Mouse (Mus musculus) cerebellum, postnatal 36 days (tissue): ENCODE measurements around the gene Tmem182.

Experiments used
- DNase-seq, 2 experiments: peaks; one replicate each; pipeline ENCODE4 v3.0.0; 2021 to 2022; ENCODE audit warnings: mixed read lengths in 2 of 2

The Tmem182 gene

GRCm38 (mm10) chr1:40805351-40805750, at the start of gene Tmem182:
TSS of gene Tmem182 (plus strand) at chr1:40805601.
- DNase-seq = no peak

GRCm38 (mm10) chr1:40759751-40760445, 45.5 kb upstream of the Tmem182 start:
- DNase-seq = no peak

GRCm38 (mm10) chr1:40764042-40764441, 41.4 kb upstream of the Tmem182 start:
- no peak for DNase-seq

GRCm38 (mm10) chr1:40764701-40765275, 40.6 kb upstream of the Tmem182 start:
- DNase-seq = no peak

GRCm38 (mm10) chr1:40765521-40765920, 39.9 kb upstream of the Tmem182 start:
- no peak for DNase-seq

- no peak for DNase-seq
Observed at GRCm38 (mm10) chr1:40767588-40767987, 37.8 kb upstream of the Tmem182 start.

- DNase-seq = peak; percentile 11 to 14
Observed at GRCm38 (mm10) chr1:40768606-40769005, 36.8 kb upstream of the Tmem182 start.

- no peak for DNase-seq
Observed at GRCm38 (mm10) chr1:40769331-40769894, 36.0 kb upstream of the Tmem182 start.

- no peak for DNase-seq
Observed at GRCm38 (mm10) chr1:40771196-40771970, 34.0 kb upstream of the Tmem182 start.

- DNase-seq = no peak
Observed at GRCm38 (mm10) chr1:40773234-40773633, 32.2 kb upstream of the Tmem182 start.

- DNase-seq = no peak
Observed at GRCm38 (mm10) chr1:40774040-40774439, 31.4 kb upstream of the Tmem182 start.

- DNase-seq = no peak
Observed at GRCm38 (mm10) chr1:40776102-40776501, 29.3 kb upstream of the Tmem182 start.

- no peak for DNase-seq
Observed at GRCm38 (mm10) chr1:40776763-40777162, 28.6 kb upstream of the Tmem182 start.

GRCm38 (mm10) chr1:40783450-40783849, 22.0 kb upstream of the Tmem182 start:
- no peak for DNase-seq

GRCm38 (mm10) chr1:40784306-40784705, 21.1 kb upstream of the Tmem182 start:
- DNase-seq = no peak

- DNase-seq = no peak
Observed at GRCm38 (mm10) chr1:40785876-40786445, 19.4 kb upstream of the Tmem182 start.

GRCm38 (mm10) chr1:40788956-40789355, 16.4 kb upstream of the Tmem182 start:
- no peak for DNase-seq

GRCm38 (mm10) chr1:40789666-40790233, 15.7 kb upstream of the Tmem182 start:
- DNase-seq = no peak

- DNase-seq = peak; percentile 76 to 81
Observed at GRCm38 (mm10) chr1:40790324-40791141, 14.9 kb upstream of the Tmem182 start, which contains the start of gene Mfsd9. TSS of gene Mfsd9 (minus strand) at chr1:40790687.

- no peak for DNase-seq
Observed at GRCm38 (mm10) chr1:40795508-40795907, 9.9 kb upstream of the Tmem182 start.

GRCm38 (mm10) chr1:40797348-40797747, 8.1 kb upstream of the Tmem182 start:
- DNase-seq = peak; percentile 17 to 42

- DNase-seq = no peak
Observed at GRCm38 (mm10) chr1:40799121-40799520, 6.3 kb upstream of the Tmem182 start.
